Mouse (Mus musculus) midbrain, postnatal 0 days (tissue): ENCODE results near the gene Chst13. TPM values are rescaled to one million over a fixed set of nuclear protein-coding genes. Genes with fewer than 3 reads are reported as not detected.

Experiments used
- ATAC-seq: fragments of 200-750 bp; cut with Nextera tagmentation; 2 replicates; pipeline ENCODE4 v1.8.0; 2017; ENCODE audit warnings: moderate number of reproducible peaks, mild to moderate bottlenecking, moderate TSS enrichment, moderate library complexity; ENCODE audit not compliant: low FRiP score
- DNase-seq: peaks from one replicate; pipeline ENCODE4 v3.0.0-alpha.2; 2015; ENCODE audit warnings: low spot score
- H3K27ac ChIP-seq: fragments of 300-500 bp; sonication (generic); 2 replicates; pipeline ENCODE4 v1.5.1; 2014; ENCODE audit warnings: low read depth, mild to moderate bottlenecking, low read length, mixed read lengths
- H3K27me3 ChIP-seq: fragments of 300-500 bp; sonication (generic); 2 replicates; pipeline ENCODE4 v1.6.1; 2014; ENCODE audit warnings: low read length, control low read depth, mixed read lengths; ENCODE audit not compliant: insufficient read depth
- H3K36me3 ChIP-seq: fragments of 300-500 bp; sonication (generic); 2 replicates; pipeline ENCODE4 v1.6.1; 2014; ENCODE audit warnings: low read length, control low read depth, mixed read lengths; ENCODE audit not compliant: insufficient read depth
- H3K4me1 ChIP-seq: fragments of 300-500 bp; sonication (generic); 2 replicates; pipeline ENCODE4 v1.6.1; 2014; ENCODE audit warnings: mild to moderate bottlenecking, control low read depth, antibody characterized with exemption, low read length, mixed read lengths; ENCODE audit not compliant: insufficient read depth
- H3K4me2 ChIP-seq: fragments of 300-500 bp; sonication (generic); 2 replicates; pipeline ENCODE4 v1.6.1; 2014; ENCODE audit warnings: low read depth, mild to moderate bottlenecking, low read length, mixed read lengths; ENCODE audit not compliant: poor library complexity, severe bottlenecking
- H3K4me3 ChIP-seq: fragments of 300-500 bp; sonication (generic); 2 replicates; pipeline ENCODE4 v1.5.1; 2014; ENCODE audit warnings: low read depth, mild to moderate bottlenecking, low read length, moderate library complexity
- H3K9ac ChIP-seq: fragments of 300-500 bp; sonication (generic); replicated peaks from 2 replicates; pipeline ENCODE4 v1.6.1; 2014; ENCODE audit warnings: mild to moderate bottlenecking, low read length, moderate library complexity, mixed read lengths; ENCODE audit not compliant: poor library complexity, severe bottlenecking
- H3K9me3 ChIP-seq: fragments of 300-500 bp; sonication (generic); 2 replicates; pipeline ENCODE4 v1.6.1; 2016; ENCODE audit warnings: low read length, control low read depth
- CTCF ChIP-seq: IDR thresholded peaks from 2 replicates; pipeline ENCODE4 v1.5.1; 2016; ENCODE audit warnings: antibody characterized with exemption, mild to moderate bottlenecking
- WGBS: fragments of 180-500 bp; shearing (Covaris S2); extraction: QIAGEN DNeasy Blood & Tissue Kit; methylation state at CpG from one replicate; pipeline ENCODE4 v1.1.7; 2014; 5-methylcytosine and 5-hydroxymethylcytosine counted together
- polyA plus RNA-seq: library from polyadenylated mRNA; unstranded; fragments of >200 nt; fragmentation: Nextera tagmentation; extraction: Ambion mirVana; gene quantifications from 2 replicates; pipeline ENCODE4 v1.2.1, GENCODE M21; 2015
- total RNA-seq: library from RNA; depleted of rRNA; stranded (reverse); fragments of >200 nt; gene quantifications from 2 replicates; pipeline ENCODE4 v1.2.3, GENCODE M21; 2014

Gene Chst13
- total and polyA plus RNA-seq, 2 experiments from 2014 or later, result 0.44 TPM; not detected in 1

- H3K4me1 ChIP-seq, result no peaks in the 10 kb centered on the region
- TF ChIP-seq CTCF, result no peak
- no peaks in the 10 kb centered on the region for H3K27me3 ChIP-seq
- no peak overlapping the region for H3K4me2 ChIP-seq
- no peak for ATAC-seq
- no peak for DNase-seq
- no peak overlapping the region for H3K27ac ChIP-seq
- H3K9me3 ChIP-seq, result no peaks in the 10 kb centered on the region
- no peak overlapping the region for H3K4me3 ChIP-seq
- H3K36me3 ChIP-seq, result no peaks in the 10 kb centered on the region
- H3K9ac ChIP-seq, result no peak overlapping the region
- 89% methylated on average over 6 of the region's 6 CpGs for WGBS
These were observed 36.1 kb upstream of the Chst13 start for GRCm38 (mm10) chr6:90360922-90361614.

GRCm38 (mm10) chr6:90360024-90360781 lies 35.2 kb upstream of the Chst13 start:
- no peak overlapping the region for H3K4me2 ChIP-seq
- H3K27ac ChIP-seq, result no peak overlapping the region
- WGBS, result 52% methylated on average over 7 of the region's 7 CpGs
- DNase-seq (peak; percentile 73), ATAC-seq (peak; percentile 68)
- H3K4me1 ChIP-seq, result no peaks in the 10 kb centered on the region
- no peaks in the 10 kb centered on the region for H3K27me3 ChIP-seq
- TF ChIP-seq CTCF, result no peak
- H3K9me3 ChIP-seq, result no peaks in the 10 kb centered on the region
- no peak overlapping the region for H3K9ac ChIP-seq
- H3K4me3 ChIP-seq, result no peak overlapping the region
- H3K36me3 ChIP-seq, result no peaks in the 10 kb centered on the region

- no peak overlapping the region for H3K9ac ChIP-seq
- H3K4me2 ChIP-seq, result no peak overlapping the region
- H3K36me3 ChIP-seq, result no peaks in the 10 kb centered on the region
- 50% methylated on average over 2 of the region's 2 CpGs for WGBS
- H3K4me3 ChIP-seq, result no peak overlapping the region
- no peak for TF ChIP-seq CTCF
- no peaks in the 10 kb centered on the region for H3K4me1 ChIP-seq
- no peaks in the 10 kb centered on the region for H3K9me3 ChIP-seq
- DNase-seq (no peak), ATAC-seq (no peak)
- no peaks in the 10 kb centered on the region for H3K27me3 ChIP-seq
- no peak overlapping the region for H3K27ac ChIP-seq
These were observed 34.5 kb upstream of the Chst13 start for GRCm38 (mm10) chr6:90359445-90359844.

DNA sequence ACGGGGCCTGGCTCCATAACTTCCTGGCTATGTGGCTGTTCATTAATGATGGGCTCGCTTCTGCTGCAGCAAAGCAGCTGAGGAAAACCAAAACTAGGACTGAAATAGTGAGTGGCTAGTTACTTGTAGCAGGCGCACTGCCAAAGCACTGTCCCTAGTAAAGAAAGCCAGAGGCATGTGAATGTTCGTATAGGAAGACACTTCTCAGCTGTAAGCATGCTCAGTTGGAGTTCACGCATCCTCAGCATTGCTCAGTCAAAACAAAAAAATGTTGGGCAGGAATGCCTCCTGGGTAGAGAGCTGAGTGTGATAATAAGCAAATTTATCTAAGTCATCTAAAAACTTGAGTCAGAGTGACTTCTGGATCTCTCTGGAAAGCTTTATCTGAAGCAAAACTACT lies 33.2 kb upstream of the Chst13 start:
- no peak for ATAC-seq
- H3K36me3 ChIP-seq, result no peaks in the 10 kb centered on the region
- WGBS, result 66% methylated on average over 5 of the region's 5 CpGs
- no peaks in the 10 kb centered on the region for H3K27me3 ChIP-seq
- DNase-seq, result no peak
- no peaks in the 10 kb centered on the region for H3K9me3 ChIP-seq
- no peak overlapping the region for H3K27ac ChIP-seq
- no peak overlapping the region for H3K4me2 ChIP-seq
- no peak overlapping the region for H3K4me3 ChIP-seq
- no peaks in the 10 kb centered on the region for H3K4me1 ChIP-seq
- no peak overlapping the region for H3K9ac ChIP-seq
- TF ChIP-seq CTCF, result no peak

- Histone ChIP-seq H3K4me1 (no peaks in the 10 kb centered on the region), H3K4me3 (no peak overlapping the region), H3K27me3 (no peaks in the 10 kb centered on the region), H3K9ac (no peak overlapping the region), H3K4me2 (no peak overlapping the region), H3K27ac (no peak overlapping the region), H3K9me3 (no peaks in the 10 kb centered on the region), H3K36me3 (no peaks in the 10 kb centered on the region)
- 64% methylated on average over 2 of the region's 2 CpGs for WGBS
- no peak for DNase-seq
- ATAC-seq, result no peak
- no peak for TF ChIP-seq CTCF
These were observed 25.0 kb upstream of the Chst13 start for GRCm38 (mm10) chr6:90350011-90350410.

- Histone ChIP-seq H3K27me3 (no peaks in the 10 kb centered on the region), H3K36me3 (no peaks in the 10 kb centered on the region), H3K4me2 (no peak overlapping the region), H3K9ac (no peak overlapping the region), H3K9me3 (no peaks in the 10 kb centered on the region), H3K27ac (no peak overlapping the region), H3K4me3 (no peak overlapping the region), H3K4me1 (no peaks in the 10 kb centered on the region)
- DNase-seq (no peak), ATAC-seq (no peak)
- TF ChIP-seq CTCF, result no peak
- WGBS, result 81% methylated on average over 4 of the region's 4 CpGs
These were observed 23.5 kb upstream of the Chst13 start for GRCm38 (mm10) chr6:90348500-90348899.
